Mouse (Mus musculus): ENCODE measurements at regions not wholly inside any gene's neighbourhood (a gene's known extent, or its start where the extent isn't known, plus 50 kb on each side); places are given as distances from the start of the nearest gene placed in this dataset.
"Not testable (repeated sequence)": the region's sequence is repeated elsewhere in the genome, so short reads cannot be mapped to it uniquely, and the experiment has no call there.

DNA sequence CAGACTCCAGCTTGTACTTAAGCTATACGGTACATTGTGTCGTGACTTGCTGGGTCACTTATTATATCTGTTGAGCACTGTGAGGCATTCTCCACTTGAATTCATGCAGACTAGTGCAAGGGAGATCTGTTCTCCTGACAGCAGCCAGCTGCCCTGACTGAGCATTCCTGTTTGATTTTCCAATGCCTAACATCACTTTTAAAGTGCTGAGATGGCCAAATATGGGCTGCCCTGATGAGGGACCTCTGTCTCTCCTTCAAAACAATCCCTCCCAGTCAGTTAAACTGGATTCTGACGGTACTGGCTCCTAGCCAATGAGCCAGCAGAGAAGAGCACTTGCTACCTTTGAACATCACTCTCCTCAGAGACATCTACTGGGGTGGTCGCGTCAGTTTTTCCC is 57.6 kb upstream of the Lekr1 start:
- 61% methylated on average over 5 of the region's 5 CpGs for WGBS
- H3K4me1 ChIP-seq: peaks cover 12% of the 10 kb centered on the region; the same call in 1 of the 2 replicates
- no peaks in the 10 kb centered on the region for H3K36me3 ChIP-seq
- no peaks in the 10 kb centered on the region for H3K27me3 ChIP-seq
- H3K27ac ChIP-seq: no peak overlapping the region
- H3K9me3 ChIP-seq: no peaks in the 10 kb centered on the region
- H3K4me3 ChIP-seq: no peak overlapping the region
- no peak overlapping the region for H3K9ac ChIP-seq
- no peak for ATAC-seq (ENCODE audit: low FRiP score, low read depth)
- no peak overlapping the region for H3K4me2 ChIP-seq (replicated peaks)

DNA sequence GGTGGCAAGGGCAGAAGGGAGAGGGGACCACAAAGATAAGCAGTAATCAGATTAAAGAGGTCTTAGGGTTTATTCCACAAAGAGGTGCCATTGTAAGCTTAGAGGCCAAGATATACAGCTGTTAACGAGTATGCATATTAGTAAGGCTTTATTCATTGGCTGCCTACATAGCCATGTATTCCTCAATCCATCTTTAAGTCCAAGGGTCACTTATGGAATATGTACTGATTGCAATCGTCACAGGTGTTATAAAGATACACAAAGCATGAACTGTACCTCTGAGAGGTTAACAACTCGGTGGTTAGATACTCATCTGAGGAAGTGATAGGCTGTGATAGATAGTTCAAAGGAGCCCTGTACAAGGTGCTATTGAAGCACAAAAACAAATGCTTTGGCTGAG is 54.3 kb upstream of the Lekr1 start:
- H3K9ac ChIP-seq: no peak overlapping the region
- WGBS: 71% methylated on average over 3 of the region's 3 CpGs
- no peak overlapping the region for H3K4me2 ChIP-seq (replicated peaks)
- H3K9me3 ChIP-seq: no peaks in the 10 kb centered on the region
- H3K4me3 ChIP-seq: no peak overlapping the region
- H3K27me3 ChIP-seq: no peaks in the 10 kb centered on the region
- H3K36me3 ChIP-seq: no peaks in the 10 kb centered on the region
- ATAC-seq (ENCODE audit: low FRiP score, low read depth): no peak
- H3K4me1 ChIP-seq: peaks cover 12% of the 10 kb centered on the region; the same call in 1 of the 2 replicates
- no peak overlapping the region for H3K27ac ChIP-seq

- no peaks in the 10 kb centered on the region for H3K27me3 ChIP-seq
Observed at GRCm38 (mm10) chr3:65612387-65612786, 53.6 kb upstream of the Lekr1 start.

DNA sequence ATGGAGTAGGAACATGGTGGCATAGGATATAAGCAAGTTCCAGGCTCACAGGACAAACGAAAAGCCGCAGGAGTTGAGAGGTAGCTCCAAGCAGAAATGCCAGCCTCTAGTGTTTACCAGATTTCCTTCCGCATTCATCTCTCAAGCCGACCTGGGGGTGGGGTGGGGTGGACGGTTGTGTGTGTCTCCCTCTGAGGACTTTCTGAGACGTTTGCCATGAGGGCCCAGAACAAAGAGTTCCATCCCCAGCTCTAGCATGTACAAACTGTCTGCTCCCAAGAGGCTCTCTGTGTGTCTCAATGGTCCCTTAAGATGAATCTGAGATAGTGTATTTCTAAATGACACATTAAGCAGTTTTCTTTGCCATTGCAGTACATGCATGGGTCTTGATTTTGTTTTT is 53.1 kb upstream of the Lekr1 start:
- peaks cover 12% of the 10 kb centered on the region; the same call in 1 of the 2 replicates for H3K4me1 ChIP-seq
- H3K9me3 ChIP-seq: no peaks in the 10 kb centered on the region
- no peak overlapping the region for H3K4me2 ChIP-seq (replicated peaks)
- H3K27ac ChIP-seq: 0 out of 2 replicates have a peak overlapping the region, but pooled peaks have one; percentile 3
- no peak overlapping the region for H3K4me3 ChIP-seq
- no peak overlapping the region for H3K9ac ChIP-seq
- no peak for ATAC-seq (ENCODE audit: low FRiP score, low read depth)
- no peaks in the 10 kb centered on the region for H3K27me3 ChIP-seq
- no peaks in the 10 kb centered on the region for H3K36me3 ChIP-seq
- WGBS: 77% methylated on average over 6 of the region's 6 CpGs

More at GRCm38 (mm10) chr3:65612387-65612786, 53.6 kb upstream of the Lekr1 start:
- no peak overlapping the region for H3K4me3 ChIP-seq
- H3K36me3 ChIP-seq: no peaks in the 10 kb centered on the region
- no peak overlapping the region for H3K9ac ChIP-seq
- 0 out of 2 replicates have a peak overlapping the region, but pooled peaks have one; percentile 3 for H3K27ac ChIP-seq
- WGBS: 65% methylated on average over 6 of the region's 6 CpGs
- no peak for ATAC-seq (ENCODE audit: low FRiP score, low read depth)
- no peaks in the 10 kb centered on the region for H3K9me3 ChIP-seq
- no peak overlapping the region for H3K4me2 ChIP-seq (replicated peaks)
- peaks cover 12% of the 10 kb centered on the region; the same call in 1 of the 2 replicates for H3K4me1 ChIP-seq

GRCm38 (mm10) chr3:65614901-65615300 is 51.1 kb upstream of the Lekr1 start:
- H3K9ac ChIP-seq; H3K4me2 ChIP-seq (replicated peaks); H3K27ac ChIP-seq; ATAC-seq (ENCODE audit: low FRiP score, low read depth); H3K4me3 ChIP-seq; H3K9me3 ChIP-seq; H3K36me3 ChIP-seq; H3K27me3 ChIP-seq; H3K4me1 ChIP-seq: not testable (repeated sequence)
- WGBS: 86% methylated on average over 8 of the region's 8 CpGs

All from limb, embryonic 13.5 days (tissue).